ENCODE assay signal across 13 mouse cellular contexts in genomic region chr8:98797445-98797844, GRCm38 (mm10).
DNase-seq lines count a peak whose midpoint lies in the region; ATAC-seq and TF ChIP-seq lines count a peak whose summit lies in the region.
"Had no signal": no experiment of that assay in that cellular context is flagged by ENCODE, and none has a peak within 500 bp of the region (broad histone marks: within the 10 kb centered on the region; RNA-seq: fewer than 3 reads in every experiment).

No protein-coding gene starts in this region.

- H3K27ac ChIP-seq in forebrain, embryonic 15.5 days (replicated peaks), result no peak overlapping the region
- H3K27ac ChIP-seq in forebrain, embryonic 10.5 days, result no peak overlapping the region
- no peak overlapping the region for H3K27ac ChIP-seq in lung, embryonic 16.5 days (ENCODE audit: low read length)
- no peak overlapping the region for H3K27ac ChIP-seq in kidney, adult 2 months (ENCODE audit: insufficient read depth, low read depth, low read length)

- ATAC-seq in forebrain, embryonic 15.5 days (replicated peaks), result peak; percentile 82
- ATAC-seq in lung, embryonic 16.5 days (ENCODE audit: low read depth), result peak; percentile 76
- ATAC-seq in erythroid progenitor cell, adult 5-6 weeks (replicated peaks; ENCODE audit: low FRiP score, poor library complexity, severe bottlenecking), result no peak
- ATAC-seq: intestine, postnatal 0 days had no signal

- H3K4me1 ChIP-seq in forebrain, embryonic 15.5 days, result no peaks in the 10 kb centered on the region
- H3K4me1 ChIP-seq in forebrain, embryonic 10.5 days, result no peaks in the 10 kb centered on the region
- no peaks in the 10 kb centered on the region for H3K4me1 ChIP-seq in lung, embryonic 16.5 days (replicated peaks; ENCODE audit: control insufficient read depth, insufficient read depth, low read length)
- no peaks in the 10 kb centered on the region for H3K4me1 ChIP-seq in kidney, adult 2 months (ENCODE audit: control insufficient read depth, insufficient read depth, low read length)

- no peak for TF ChIP-seq CTCF in brain, embryonic 14.5 days (IDR thresholded peaks at IDR 0.05; ENCODE audit: borderline replicate concordance, extremely low read depth, insufficient read depth, insufficient read length)
- TF ChIP-seq CTCF in kidney, adult 2 months (conservative IDR thresholded peaks at IDR 0.05; ENCODE audit: insufficient read depth, insufficient read length, low read depth, low read length), result no peak

- DNase-seq in forebrain, embryonic 10.5 days (ENCODE audit: extremely low spot score, low spot score), result no peak
- DNase-seq in brain, embryonic 14.5 days (ENCODE audit: low read depth), result peak; percentile 89
- DNase-seq in cerebellum, postnatal 14 days, result peak; percentile 80 to 89
- DNase-seq in kidney, adult 2 months, result no peak
- DNase-seq in urinary bladder, postnatal 14 days (ENCODE audit: low spot score), result no peak
- DNase-seq: heart, postnatal 36 days; liver; right cerebral cortex, postnatal 25 days had no signal

- H3K4me2 ChIP-seq in forebrain, embryonic 15.5 days (replicated peaks), result no peak overlapping the region
- H3K4me2 ChIP-seq in lung, embryonic 16.5 days (ENCODE audit: low read depth, low read length), result no peak overlapping the region

- H3K9me3 ChIP-seq in forebrain, embryonic 15.5 days, result no peaks in the 10 kb centered on the region
- H3K9me3 ChIP-seq in forebrain, embryonic 10.5 days, result no peaks in the 10 kb centered on the region
- no peaks in the 10 kb centered on the region for H3K9me3 ChIP-seq in lung, embryonic 16.5 days (ENCODE audit: control insufficient read depth, low read length)

- TF ChIP-seq POLR2A in brain, embryonic 14.5 days (IDR thresholded peaks at IDR 0.05; ENCODE audit: borderline replicate concordance, extremely low read depth, insufficient read depth, insufficient read length, poor library complexity, severe bottlenecking), result no peak
- TF ChIP-seq POLR2A in kidney, adult 2 months (IDR thresholded peaks at IDR 0.05; ENCODE audit: low read depth, low read length), result no peak

- 55% methylated on average over 2 of the region's 2 CpGs for WGBS in forebrain, embryonic 15.5 days
- WGBS in forebrain, embryonic 10.5 days, result 88% methylated on average over 2 of the region's 2 CpGs
- 60% methylated on average over 2 of the region's 2 CpGs for WGBS in lung, embryonic 16.5 days
- WGBS in kidney, adult 2 months, result 83% methylated on average over 2 of the region's 2 CpGs

- H3K4me3 ChIP-seq in forebrain, embryonic 15.5 days, result no peak overlapping the region
- H3K4me3 ChIP-seq in forebrain, embryonic 10.5 days, result no peak overlapping the region
- no peak overlapping the region for H3K4me3 ChIP-seq in lung, embryonic 16.5 days (ENCODE audit: low read length)
- H3K4me3 ChIP-seq in kidney, adult 2 months (ENCODE audit: insufficient read depth, low read depth, low read length), result no peak overlapping the region
- H3K4me3 ChIP-seq: erythroblast, embryonic 14.5 days had no signal

- H3K27me3 ChIP-seq in forebrain, embryonic 15.5 days, result no peaks in the 10 kb centered on the region
- H3K27me3 ChIP-seq in forebrain, embryonic 10.5 days (ENCODE audit: poor library complexity, severe bottlenecking), result no peaks in the 10 kb centered on the region
- no peaks in the 10 kb centered on the region for H3K27me3 ChIP-seq in lung, embryonic 16.5 days (ENCODE audit: control insufficient read depth, insufficient read depth, low read depth, low read length)
- H3K27me3 ChIP-seq in kidney, adult 2 months (replicated peaks; ENCODE audit: control insufficient read depth, insufficient read depth, low read length), result no peaks in the 10 kb centered on the region

- H3K9ac ChIP-seq in forebrain, embryonic 15.5 days (replicated peaks), result no peak overlapping the region
- no peak overlapping the region for H3K9ac ChIP-seq in lung, embryonic 16.5 days (ENCODE audit: low read length)

- no peaks in the 10 kb centered on the region for H3K36me3 ChIP-seq in forebrain, embryonic 15.5 days
- H3K36me3 ChIP-seq in forebrain, embryonic 10.5 days (replicated peaks), result no peaks in the 10 kb centered on the region
- H3K36me3 ChIP-seq in lung, embryonic 16.5 days (ENCODE audit: control insufficient read depth, insufficient read depth, low read length), result no peaks in the 10 kb centered on the region
- H3K36me3 ChIP-seq in kidney, adult 2 months (ENCODE audit: control insufficient read depth, insufficient read depth, low read length), result no peaks in the 10 kb centered on the region

Comparison
In these comparisons a context has a peak if more than half of its experiments do, and no peak if none do; other contexts are left out.
1. DNase-seq: peak in brain, embryonic 14.5 days (single experiment) and cerebellum, postnatal 14 days (2 of 2); none in forebrain, embryonic 10.5 days (single experiment), kidney, adult 2 months (single experiment) and urinary bladder, postnatal 14 days (single experiment).